Mouse (Mus musculus): ENCODE data around the gene Mapk8ip2.

The Mapk8ip2 gene

DNA sequence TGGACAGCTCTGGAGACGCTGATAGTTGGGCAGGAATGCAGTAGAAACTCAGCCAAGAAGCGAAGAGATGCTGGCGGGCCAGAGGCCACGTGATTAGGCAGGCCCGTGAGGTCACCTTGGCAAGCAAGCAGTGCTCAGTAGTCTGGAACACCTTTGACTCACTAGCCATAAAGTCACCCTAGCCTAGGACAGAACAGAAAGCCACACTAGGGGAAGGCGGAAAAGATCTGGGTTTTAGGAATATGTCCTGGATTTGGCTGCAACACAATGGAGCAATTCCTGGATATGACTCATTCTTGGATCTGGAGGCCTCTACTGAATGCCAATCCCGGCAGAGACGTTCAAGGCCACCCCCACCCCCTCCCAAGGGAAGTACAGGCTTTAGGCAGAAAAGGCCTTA is 26.9 kb downstream of the Mapk8ip2 start:
- no peak for DNase-seq (ENCODE audit: low spot score)

- DNase-seq (ENCODE audit: low spot score), result no peak
Observed at GRCm38 (mm10) chr15:89488182-89488581, 34.5 kb downstream of the Mapk8ip2 start.

- no peak for DNase-seq (ENCODE audit: low spot score)
Observed at GRCm38 (mm10) chr15:89488611-89489117, 35.0 kb downstream of the Mapk8ip2 start.

DNA sequence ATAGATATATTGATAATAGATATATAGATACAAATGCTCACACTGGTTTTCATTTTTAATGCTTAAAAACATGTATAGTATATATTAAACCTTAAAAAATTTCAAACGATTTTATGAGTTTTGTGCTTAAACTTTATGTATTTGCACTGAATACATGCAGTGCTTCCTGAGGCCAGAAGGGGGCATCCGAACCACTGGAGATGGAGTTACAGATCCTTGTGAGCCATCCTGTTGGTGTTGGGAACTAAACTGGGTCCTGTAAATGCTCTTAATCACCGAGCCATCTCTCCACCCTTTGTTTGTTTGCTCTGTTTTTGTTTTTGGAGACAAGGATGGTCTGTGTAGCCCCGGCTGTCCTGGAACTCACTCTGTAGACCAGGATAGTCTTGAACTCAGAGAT is 41.3 kb downstream of the Mapk8ip2 start:
- DNase-seq (ENCODE audit: low spot score), result no peak

DNA sequence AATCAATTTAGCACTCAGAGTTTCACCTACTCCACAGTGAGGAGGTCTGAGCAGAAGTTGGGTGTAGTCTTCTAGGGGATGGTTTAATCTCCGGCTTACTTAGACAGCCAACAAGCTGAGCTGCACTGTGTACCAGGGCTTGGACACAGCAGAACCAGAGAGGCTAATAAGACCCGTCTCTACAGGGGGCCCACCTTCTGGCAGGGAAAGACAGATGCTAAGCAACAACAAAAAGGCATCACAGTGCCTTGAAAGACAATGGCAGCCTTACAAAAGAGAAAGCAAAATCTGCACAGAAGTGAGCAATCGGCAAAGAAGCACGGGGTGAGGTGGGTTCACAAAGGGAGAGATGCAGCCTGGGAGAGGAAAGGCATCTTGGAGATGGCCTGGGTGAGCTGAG is 42.4 kb downstream of the Mapk8ip2 start:
- no peak for DNase-seq (ENCODE audit: low spot score)

DNA sequence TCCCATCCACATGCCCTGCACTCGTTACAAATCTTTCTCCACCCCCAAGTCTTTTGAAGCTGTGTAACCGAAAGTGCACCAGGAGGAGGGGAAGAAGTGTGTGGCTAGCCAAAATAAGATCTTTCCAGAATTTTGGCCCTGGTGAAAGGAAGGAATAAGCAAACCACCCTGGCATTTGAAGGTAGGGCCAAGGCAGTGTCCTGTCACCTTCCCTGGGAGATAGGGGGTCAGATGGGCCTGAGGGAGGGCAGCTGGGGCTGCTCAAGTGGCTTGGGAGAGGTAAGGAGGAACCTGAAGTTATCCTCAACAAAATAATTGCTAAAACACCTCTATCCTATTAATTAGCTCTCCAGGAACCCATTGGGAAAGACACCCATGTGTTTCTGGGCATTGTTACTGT is 43.1 kb downstream of the Mapk8ip2 start:
- no peak for DNase-seq (ENCODE audit: low spot score)

- DNase-seq (ENCODE audit: low spot score), result no peak
Observed at GRCm38 (mm10) chr15:89497391-89498048, 43.8 kb downstream of the Mapk8ip2 start.

DNA sequence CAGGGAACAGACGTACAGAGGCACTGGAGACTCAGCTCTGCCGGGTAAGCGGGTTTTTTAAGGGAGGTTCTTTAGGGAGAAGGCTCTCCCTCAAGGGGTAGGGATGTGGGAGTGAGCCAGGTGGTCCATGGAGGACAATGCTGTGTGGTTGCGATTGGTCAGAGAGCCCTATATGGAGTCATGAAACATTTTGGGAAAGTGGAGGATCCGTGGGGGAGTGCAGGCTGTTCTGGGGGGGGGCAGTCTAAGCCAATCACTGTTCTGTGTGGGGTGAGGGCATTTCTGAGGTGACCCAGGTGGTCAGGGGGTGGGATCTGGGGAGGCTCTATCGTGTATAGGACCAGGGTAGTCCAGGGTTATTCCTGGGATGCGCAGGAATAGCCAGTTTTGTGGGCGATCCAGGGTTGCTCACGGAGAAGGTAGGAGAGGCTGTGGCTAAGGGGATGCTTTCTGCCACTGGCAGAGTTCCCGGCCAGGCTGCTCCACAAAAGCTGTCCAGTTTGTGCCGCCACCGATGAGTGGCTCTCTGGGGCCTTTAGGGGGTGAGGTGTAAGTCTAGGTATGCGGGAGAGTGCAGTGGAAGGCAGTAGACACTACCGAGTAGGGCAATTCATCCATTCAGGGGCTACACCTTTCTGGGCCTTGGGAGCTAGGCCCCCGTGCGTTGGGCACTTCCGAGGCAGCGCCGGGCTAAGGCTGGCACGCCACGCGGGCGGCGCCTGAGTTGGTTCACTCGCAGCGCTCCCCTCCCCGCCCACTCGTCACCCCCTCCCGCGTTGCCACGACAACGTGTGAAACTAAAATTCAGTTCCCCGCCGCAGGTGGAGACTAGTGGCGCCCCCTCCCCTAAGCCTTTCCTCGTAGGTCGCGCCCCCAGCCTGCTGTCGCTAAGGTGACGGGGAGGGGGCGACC is 44.6 kb downstream of the Mapk8ip2 start:
- DNase-seq (ENCODE audit: low spot score), result no peak

- no peak for DNase-seq (ENCODE audit: low spot score)
Observed at GRCm38 (mm10) chr15:89498961-89499688, 45.4 kb downstream of the Mapk8ip2 start, which contains the start of gene Shank3. Gene Shank3, plus strand, starts transcription at chr15:89499623.

DNA sequence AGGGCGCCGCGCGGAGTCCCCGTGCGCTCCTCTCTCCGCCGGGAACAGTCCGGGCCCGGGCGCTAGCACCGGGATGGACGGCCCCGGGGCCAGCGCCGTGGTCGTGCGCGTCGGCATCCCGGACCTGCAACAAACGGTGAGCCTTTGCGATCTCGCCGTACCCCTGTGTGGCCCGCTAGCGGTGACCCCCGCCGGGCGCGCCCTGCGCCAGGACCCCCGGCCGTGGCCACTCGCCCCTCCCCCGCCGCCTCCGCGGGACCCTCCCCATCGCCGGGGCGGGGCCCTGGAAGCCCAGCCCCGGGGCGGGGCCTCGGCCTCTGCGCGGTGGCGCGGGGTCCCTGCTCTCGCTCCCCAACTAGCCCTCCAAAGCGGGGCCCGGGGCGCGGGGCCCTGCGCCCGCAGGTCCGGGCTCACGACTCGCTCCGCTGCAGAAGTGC is 46.1 kb downstream of the Mapk8ip2 start:
- DNase-seq (ENCODE audit: low spot score), result no peak

GRCm38 (mm10) chr15:89500221-89500791 is 46.6 kb downstream of the Mapk8ip2 start:
- DNase-seq (ENCODE audit: low spot score), result no peak

DNA sequence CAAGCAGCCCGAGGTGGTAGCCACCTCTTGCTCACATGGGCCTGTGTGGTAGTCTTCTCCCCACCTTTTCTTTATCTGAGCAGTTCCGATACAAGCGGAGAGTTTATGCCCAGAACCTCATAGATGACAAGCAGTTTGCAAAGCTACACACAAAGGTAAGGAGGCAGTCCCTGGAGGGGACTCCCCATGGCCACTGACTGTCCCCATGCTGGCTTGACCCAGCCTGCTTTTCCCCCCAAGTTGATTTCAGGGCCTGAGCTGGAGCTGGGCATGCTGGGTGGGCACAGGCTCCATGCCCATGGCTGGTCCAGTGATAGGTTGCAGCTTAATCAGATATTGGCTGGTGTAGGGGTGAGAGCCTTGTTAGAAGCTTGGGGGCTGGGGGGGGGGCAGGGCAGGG is 47.6 kb downstream of the Mapk8ip2 start:
- DNase-seq (ENCODE audit: low spot score), result no peak

- no peak for DNase-seq (ENCODE audit: low spot score)
Observed at GRCm38 (mm10) chr15:89504838-89505237, 51.1 kb downstream of the Mapk8ip2 start.

GRCm38 (mm10) chr15:89507751-89508150 is 54.0 kb downstream of the Mapk8ip2 start:
- no peak for DNase-seq (ENCODE audit: low spot score)

GRCm38 (mm10) chr15:89512679-89513078 is 59.0 kb downstream of the Mapk8ip2 start:
- no peak for DNase-seq (ENCODE audit: low spot score)
